Mouse (Mus musculus): ENCODE measurements around the gene Lca5l. TPM values are rescaled to one million over a fixed set of nuclear protein-coding genes. Genes with fewer than 3 reads are reported as not detected.

The Lca5l gene
- polyA plus RNA-seq, 1 experiment, result 0.06 TPM

DNA sequence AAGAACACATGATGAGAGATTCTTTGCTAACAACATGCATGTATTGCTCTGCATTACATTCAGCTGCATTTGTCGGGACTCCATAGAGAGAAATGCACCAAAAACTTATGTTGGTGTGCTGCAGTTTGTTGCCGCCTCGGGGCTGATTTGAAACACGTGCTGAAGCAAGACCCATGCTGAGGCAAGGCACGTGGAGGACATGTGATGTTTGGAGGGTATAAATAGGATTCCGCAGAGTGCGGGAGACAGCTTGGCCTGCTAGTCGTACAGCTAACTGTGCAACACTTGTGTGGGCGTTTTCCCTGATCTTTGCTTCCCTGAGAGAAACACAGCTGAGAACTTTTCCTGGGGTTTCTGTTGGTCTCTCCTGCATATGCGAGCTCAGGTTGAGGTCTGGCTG, 17.7 kb upstream of the Lca5l start:
- Histone ChIP-seq H3K27me3 (ENCODE audit: control insufficient read depth, insufficient read depth, low read length) (no peaks in the 10 kb centered on the region), H3K36me3 (ENCODE audit: control insufficient read depth, insufficient read depth, low read length) (no peaks in the 10 kb centered on the region), H3K4me1 (ENCODE audit: control insufficient read depth, insufficient read depth, insufficient read length, low read length) (peaks cover 15% of the 10 kb centered on the region; the same call in 1 of the 2 replicates), H3K4me3 (ENCODE audit: low read depth, low read length) (no peak overlapping the region), H3K27ac (ENCODE audit: insufficient read depth, low read depth, low read length) (no peak overlapping the region)
- TF ChIP-seq CTCF (IDR thresholded peaks at IDR 0.05; ENCODE audit: extremely low read depth, insufficient read length, insufficient replicate concordance, low read depth, low read length), result no peak
- TF ChIP-seq POLR2A (IDR thresholded peaks at IDR 0.05; ENCODE audit: low read depth, low read length), result no peak
- WGBS, result 86% methylated on average over 10 of the region's 10 CpGs

DNA sequence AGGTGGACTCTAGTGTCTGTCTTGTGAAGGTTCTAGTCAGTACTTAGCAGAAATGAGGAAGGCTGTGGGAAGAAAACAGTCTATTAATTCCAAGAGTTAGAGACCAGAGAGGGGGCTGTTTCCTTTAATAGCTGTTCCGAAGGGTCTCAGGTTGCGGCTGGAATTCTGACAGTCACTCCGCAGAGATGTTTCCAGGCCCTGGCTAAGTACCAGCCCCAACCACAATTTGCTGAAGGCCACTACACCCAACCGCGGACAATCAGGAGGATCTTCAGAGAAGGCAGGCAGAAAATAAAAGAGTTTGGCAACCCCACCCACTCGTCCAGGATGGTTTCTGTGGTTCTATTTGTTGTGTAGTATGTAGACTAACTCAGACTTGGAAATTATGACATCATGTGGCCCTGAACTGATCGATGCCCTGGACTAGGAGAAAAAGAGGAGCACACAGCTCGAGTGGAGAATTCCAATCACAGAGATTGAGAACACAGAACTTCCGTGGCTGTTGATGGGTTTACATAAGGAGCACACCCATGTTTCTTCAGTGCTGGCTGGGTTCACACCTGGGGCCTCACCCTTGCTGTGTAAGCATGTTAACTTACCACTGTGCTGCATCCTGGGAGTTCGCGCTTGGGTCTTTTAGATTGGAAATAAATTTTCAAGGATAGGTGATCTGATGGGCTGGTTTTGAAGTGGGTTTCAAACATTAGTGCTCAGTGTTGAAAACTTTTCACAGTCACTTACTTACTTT, 9.6 kb upstream of the Lca5l start:
- H3K27ac ChIP-seq (ENCODE audit: insufficient read depth, low read depth, low read length), result no peak overlapping the region
- H3K36me3 ChIP-seq (ENCODE audit: control insufficient read depth, insufficient read depth, low read length), result no peaks in the 10 kb centered on the region
- TF ChIP-seq POLR2A (IDR thresholded peaks at IDR 0.05; ENCODE audit: low read depth, low read length) (no peak), CTCF (IDR thresholded peaks at IDR 0.05; ENCODE audit: extremely low read depth, insufficient read length, insufficient replicate concordance, low read depth, low read length) (no peak)
- H3K4me3 ChIP-seq (ENCODE audit: low read depth, low read length), result no peak overlapping the region
- 73% methylated on average over 11 of the region's 11 CpGs for WGBS
- peaks cover 11% of the 10 kb centered on the region for H3K4me1 ChIP-seq (ENCODE audit: control insufficient read depth, insufficient read depth, insufficient read length, low read length)
- H3K27me3 ChIP-seq (ENCODE audit: control insufficient read depth, insufficient read depth, low read length), result no peaks in the 10 kb centered on the region

DNA sequence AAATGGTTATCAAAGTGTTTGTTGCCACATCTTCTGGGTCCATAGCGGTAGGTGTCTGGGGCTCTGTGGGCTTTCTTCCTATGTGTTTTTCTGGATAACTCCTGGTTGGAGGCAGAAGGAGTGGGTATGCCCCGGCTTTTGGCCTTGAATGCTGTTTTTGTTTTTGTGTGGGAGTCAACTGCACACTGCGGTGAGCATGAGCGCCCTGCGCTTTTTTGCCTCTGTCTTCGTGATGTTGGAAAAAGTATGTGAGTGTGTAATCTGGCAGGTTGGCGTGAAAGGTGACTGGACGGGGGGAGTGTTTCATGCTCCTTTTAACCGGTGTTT, 8.6 kb upstream of the Lca5l start:
- H3K27ac ChIP-seq (ENCODE audit: insufficient read depth, low read depth, low read length), result peak overlapping the region; percentile 35
- 40% methylated on average over 9 of the region's 9 CpGs for WGBS
- H3K4me3 ChIP-seq (ENCODE audit: low read depth, low read length), result peak overlapping the region; percentile 54
- no peaks in the 10 kb centered on the region for H3K27me3 ChIP-seq (ENCODE audit: control insufficient read depth, insufficient read depth, low read length)
- peaks cover 13% of the 10 kb centered on the region for H3K4me1 ChIP-seq (ENCODE audit: control insufficient read depth, insufficient read depth, insufficient read length, low read length)
- no peaks in the 10 kb centered on the region for H3K36me3 ChIP-seq (ENCODE audit: control insufficient read depth, insufficient read depth, low read length)
- TF ChIP-seq POLR2A (IDR thresholded peaks at IDR 0.05; ENCODE audit: low read depth, low read length) (no peak), CTCF (IDR thresholded peaks at IDR 0.05; ENCODE audit: extremely low read depth, insufficient read length, insufficient replicate concordance, low read depth, low read length) (no peak)

DNA sequence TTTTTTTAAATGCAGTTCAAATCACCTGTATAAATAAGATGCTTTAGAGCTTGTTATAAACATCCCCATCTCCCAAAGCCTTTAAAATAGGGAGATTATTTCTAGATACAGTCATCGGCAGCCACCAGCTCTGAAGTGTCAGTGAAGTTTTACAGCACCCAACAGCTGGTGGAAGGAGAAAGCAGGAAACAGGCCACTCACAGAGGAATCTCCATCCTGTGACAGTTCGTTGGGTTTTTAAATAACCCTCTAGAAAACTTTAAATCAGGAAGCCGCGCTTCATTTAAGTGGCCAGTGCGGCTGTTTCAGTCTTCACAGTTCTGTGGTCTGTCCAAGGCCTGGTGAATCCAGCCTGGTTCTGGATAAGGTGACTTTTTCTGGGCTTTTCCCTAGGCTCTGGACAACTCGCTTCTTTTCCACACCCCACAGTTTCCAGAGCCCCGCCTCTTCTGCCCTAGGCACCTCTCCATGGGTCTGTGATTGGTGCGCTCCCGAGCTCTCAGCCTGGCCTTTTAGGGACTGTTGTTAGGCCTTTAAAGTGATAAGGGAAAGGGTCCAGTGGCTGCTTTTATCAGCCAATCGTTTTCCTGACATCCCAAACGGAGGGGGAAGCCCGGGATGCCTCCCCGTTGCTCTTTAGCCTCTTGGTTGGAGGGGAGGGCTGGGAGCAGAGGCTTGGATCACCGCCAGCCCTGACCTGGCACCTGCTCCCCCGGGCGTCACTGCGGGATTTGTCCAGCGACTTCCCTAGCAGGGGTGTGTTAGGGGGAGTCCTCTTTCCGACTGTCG, 8.0 kb upstream of the Lca5l start, which contains the start of gene Sh3bgr:
Gene Sh3bgr, plus strand, starts transcription at position 538 of the 789 bp plus-strand sequence.
- Histone ChIP-seq H3K27me3 (ENCODE audit: control insufficient read depth, insufficient read depth, low read length) (no peaks in the 10 kb centered on the region), H3K4me3 (ENCODE audit: low read depth, low read length) (peak within 1 kb of the TSS; percentile 54), H3K4me1 (ENCODE audit: control insufficient read depth, insufficient read depth, insufficient read length, low read length) (peaks cover 9% of the 10 kb centered on the region), H3K27ac (ENCODE audit: insufficient read depth, low read depth, low read length) (peak within 1 kb of the TSS; percentile 35), H3K36me3 (ENCODE audit: control insufficient read depth, insufficient read depth, low read length) (no peaks in the 10 kb centered on the region)
- TF ChIP-seq POLR2A (IDR thresholded peaks at IDR 0.05; ENCODE audit: low read depth, low read length) (no peak), CTCF (IDR thresholded peaks at IDR 0.05; ENCODE audit: extremely low read depth, insufficient read length, insufficient replicate concordance, low read depth, low read length) (no peak)
- 4% methylated on average over 20 of the region's 20 CpGs for WGBS

DNA sequence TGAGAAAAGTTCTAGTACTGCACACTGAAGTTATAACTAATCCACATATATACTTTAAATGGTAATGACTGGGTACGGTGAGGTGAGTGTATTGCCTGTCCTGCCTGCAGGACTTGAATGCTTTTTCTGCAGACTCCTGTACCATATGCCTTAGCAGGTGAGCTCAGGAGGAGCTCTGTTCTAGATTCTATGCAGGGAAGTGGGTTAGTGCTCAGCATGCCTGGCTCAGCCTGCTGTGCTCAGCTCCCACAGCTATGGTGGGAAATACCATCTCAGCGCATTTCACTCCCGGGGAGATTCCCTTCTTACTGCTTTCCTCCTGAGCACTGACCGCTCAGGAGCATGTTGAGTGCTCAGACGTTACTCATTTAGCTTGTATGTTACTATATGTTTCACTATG, 4.5 kb downstream of the Lca5l start:
- no peaks in the 10 kb centered on the region for H3K4me1 ChIP-seq (ENCODE audit: control insufficient read depth, insufficient read depth, insufficient read length, low read length)
- no peak overlapping the region for H3K27ac ChIP-seq (ENCODE audit: insufficient read depth, low read depth, low read length)
- H3K4me3 ChIP-seq (ENCODE audit: low read depth, low read length), result no peak overlapping the region
- no peak for TF ChIP-seq POLR2A (IDR thresholded peaks at IDR 0.05; ENCODE audit: low read depth, low read length)
- TF ChIP-seq CTCF (IDR thresholded peaks at IDR 0.05; ENCODE audit: extremely low read depth, insufficient read length, insufficient replicate concordance, low read depth, low read length), result no peak
- no peaks in the 10 kb centered on the region for H3K36me3 ChIP-seq (ENCODE audit: control insufficient read depth, insufficient read depth, low read length)
- WGBS, result 91% methylated on average over 5 of the region's 5 CpGs
- no peaks in the 10 kb centered on the region; the same call in none of the 2 replicates for H3K27me3 ChIP-seq (ENCODE audit: control insufficient read depth, insufficient read depth, low read length)

DNA sequence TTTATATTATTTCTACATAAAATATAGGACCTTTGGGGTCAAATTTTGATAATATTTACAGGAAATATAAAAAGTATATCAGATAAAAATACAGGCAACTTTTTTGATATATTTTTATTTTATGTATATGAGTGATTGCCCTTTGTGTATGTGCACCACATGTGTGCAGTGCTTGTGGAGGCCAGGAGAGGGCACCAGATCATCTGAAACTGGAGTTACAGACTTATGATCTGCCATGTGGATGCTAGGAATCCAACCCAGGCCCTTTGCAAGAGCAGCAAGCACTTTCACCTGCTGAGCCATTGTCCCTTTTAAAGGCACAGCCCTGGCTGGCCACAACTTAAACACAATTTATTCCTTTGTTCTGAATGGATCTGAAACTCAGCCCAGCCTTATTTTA, 12.9 kb downstream of the Lca5l start:
- no peak overlapping the region for H3K4me3 ChIP-seq (ENCODE audit: low read depth, low read length)
- H3K27me3 ChIP-seq (ENCODE audit: control insufficient read depth, insufficient read depth, low read length), result no peaks in the 10 kb centered on the region
- H3K4me1 ChIP-seq (ENCODE audit: control insufficient read depth, insufficient read depth, insufficient read length, low read length), result no peaks in the 10 kb centered on the region
- TF ChIP-seq POLR2A (IDR thresholded peaks at IDR 0.05; ENCODE audit: low read depth, low read length) (no peak), CTCF (IDR thresholded peaks at IDR 0.05; ENCODE audit: extremely low read depth, insufficient read length, insufficient replicate concordance, low read depth, low read length) (no peak)
- H3K27ac ChIP-seq (ENCODE audit: insufficient read depth, low read depth, low read length), result no peak overlapping the region
- no peaks in the 10 kb centered on the region for H3K36me3 ChIP-seq (ENCODE audit: control insufficient read depth, insufficient read depth, low read length)

DNA sequence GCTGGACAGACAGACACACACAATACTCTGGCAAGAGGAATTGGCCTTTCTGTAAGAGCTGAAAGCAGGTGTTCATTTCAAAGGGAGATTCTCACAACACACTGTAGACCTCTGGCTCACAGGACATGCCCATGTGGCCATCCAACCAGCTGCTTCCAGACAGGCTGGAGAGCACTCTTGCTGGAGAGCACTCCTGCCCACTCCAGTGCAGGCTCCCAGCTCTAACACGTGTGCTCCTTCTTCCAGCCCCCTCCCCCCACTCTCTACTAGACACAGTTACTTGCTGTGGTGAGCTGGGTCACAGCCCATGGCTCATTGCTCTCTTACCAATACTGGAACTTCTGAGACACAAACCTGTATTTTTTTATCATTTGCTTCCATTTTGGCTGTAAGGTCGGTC, 16.7 kb downstream of the Lca5l start:
- TF ChIP-seq CTCF (IDR thresholded peaks at IDR 0.05; ENCODE audit: extremely low read depth, insufficient read length, insufficient replicate concordance, low read depth, low read length) (no peak), POLR2A (IDR thresholded peaks at IDR 0.05; ENCODE audit: low read depth, low read length) (no peak)
- 59% methylated on average over 2 of the region's 2 CpGs for WGBS
- no peak overlapping the region for H3K27ac ChIP-seq (ENCODE audit: insufficient read depth, low read depth, low read length)
- no peaks in the 10 kb centered on the region for H3K27me3 ChIP-seq (ENCODE audit: control insufficient read depth, insufficient read depth, low read length)
- H3K36me3 ChIP-seq (ENCODE audit: control insufficient read depth, insufficient read depth, low read length), result no peaks in the 10 kb centered on the region
- H3K4me3 ChIP-seq (ENCODE audit: low read depth, low read length), result no peak overlapping the region
- H3K4me1 ChIP-seq (ENCODE audit: control insufficient read depth, insufficient read depth, insufficient read length, low read length), result no peaks in the 10 kb centered on the region
